Mouse (Mus musculus) G1E (cell line): Measurements from ENCODE around the gene Cobll1.

Experiments used
- CTCF ChIP-seq: IDR thresholded peaks from 2 replicates; pipeline ENCODE4 v1.5.1; 2012; ENCODE audit warnings: low read depth, low read length, inconsistent platforms, mixed read lengths
- GATA1 ChIP-seq: IDR thresholded peaks from 2 replicates; pipeline ENCODE4 v1.6.1; 2012; ENCODE audit warnings: borderline replicate concordance, low read length, inconsistent platforms, mixed read lengths
- GATA2 ChIP-seq: IDR thresholded peaks from 2 replicates; pipeline ENCODE4 v1.6.1; 2012; ENCODE audit warnings: low read depth, low read length, inconsistent platforms, borderline replicate concordance
- POLR2AphosphoS5 ChIP-seq: IDR thresholded peaks from 2 replicates; pipeline ENCODE4 v1.6.1; 2012; ENCODE audit warnings: low read depth, low read length, inconsistent platforms; ENCODE audit not compliant: insufficient replicate concordance
- TAL1 ChIP-seq: conservative IDR thresholded peaks from 2 replicates; pipeline ENCODE4 v1.6.1; 2012; ENCODE audit warnings: low read depth, low read length, inconsistent platforms, mixed read lengths

DNA sequence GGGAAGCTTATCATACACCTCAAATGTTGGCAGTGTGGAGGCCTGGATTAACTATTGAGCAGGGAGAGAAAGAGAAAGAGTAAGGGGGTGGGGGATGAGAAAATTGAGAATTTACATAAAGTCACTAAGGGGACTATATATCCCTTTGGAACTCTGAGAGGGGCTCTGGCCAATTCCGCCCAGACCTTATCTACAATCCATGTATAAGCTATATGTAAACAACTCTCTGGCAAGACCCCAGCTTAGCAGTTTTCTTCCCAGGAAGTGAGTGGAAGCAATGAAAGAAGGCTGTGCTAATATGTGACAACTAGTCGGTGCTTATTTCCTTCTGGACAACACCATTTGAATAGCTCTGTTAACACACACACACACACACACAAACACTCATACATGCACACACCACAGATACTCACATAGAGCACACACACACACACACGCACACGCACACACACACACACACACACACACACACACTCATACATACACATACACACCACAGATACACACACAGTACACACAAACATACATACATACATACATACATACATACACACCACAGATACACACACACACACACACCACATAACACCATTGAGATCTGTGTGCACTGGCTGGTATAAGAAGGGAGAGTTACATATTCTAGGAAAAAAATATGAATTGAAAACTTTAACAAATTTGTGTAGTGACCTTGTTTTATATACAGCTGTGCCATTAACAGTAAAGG, 99.4 kb downstream of the Cobll1 start:
- TF ChIP-seq GATA1 (no peak), CTCF (no peak), TAL1 (no peak), POLR2AphosphoS5 (no peak), GATA2 (no peak)
